Mouse (Mus musculus) regulatory T cell (primary cell): ENCODE results near the gene Rab29.
"Not testable (repeated sequence)": the region's sequence is repeated elsewhere in the genome, so short reads cannot be mapped to it uniquely, and the experiment has no call there.

Source experiments
- in situ Hi-C: fragments of 300-600 bp; cut with MboI, MseI; formaldehyde crosslinking; loops from one replicate; pipeline ENCODE4 v1.15.1; 2025; ENCODE audit warnings: high pct_unique_total_duplicates

Gene Rab29

GRCm38 (mm10) chr1:131867093-131867945, at the start of gene Rab29:
Rab29 (plus strand) TSS chr1:131867224.
- in situ Hi-C loops: no loop called here

GRCm38 (mm10) chr1:131820353-131820752, 46.7 kb upstream of the Rab29 start:
- in situ Hi-C loops: not testable (repeated sequence)

DNA sequence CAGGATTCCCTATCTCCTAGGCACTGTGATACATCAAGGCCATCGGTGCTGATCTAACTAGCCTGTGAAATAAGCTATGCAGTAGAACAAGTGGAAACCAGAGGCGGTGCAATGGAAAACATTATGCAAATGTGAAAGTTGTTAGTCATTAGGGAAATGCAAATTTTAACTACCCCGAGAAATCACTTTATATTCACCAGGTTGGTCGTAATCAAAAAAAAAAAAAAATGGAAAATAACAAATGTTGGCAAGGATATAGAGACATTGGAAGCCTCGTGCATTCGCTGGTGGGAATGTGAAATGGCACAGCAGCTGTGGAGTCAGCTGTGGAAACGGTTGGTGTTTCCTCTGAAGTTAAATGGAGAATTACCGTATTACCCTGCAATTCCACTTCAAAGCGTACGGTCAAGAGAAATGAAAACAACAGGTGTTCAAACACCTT, 46.1 kb upstream of the Rab29 start:
- in situ Hi-C loops: no loop called here

- in situ Hi-C loops: no loop called here
Measured at GRCm38 (mm10) chr1:131822292-131822691, 44.7 kb upstream of the Rab29 start.

DNA sequence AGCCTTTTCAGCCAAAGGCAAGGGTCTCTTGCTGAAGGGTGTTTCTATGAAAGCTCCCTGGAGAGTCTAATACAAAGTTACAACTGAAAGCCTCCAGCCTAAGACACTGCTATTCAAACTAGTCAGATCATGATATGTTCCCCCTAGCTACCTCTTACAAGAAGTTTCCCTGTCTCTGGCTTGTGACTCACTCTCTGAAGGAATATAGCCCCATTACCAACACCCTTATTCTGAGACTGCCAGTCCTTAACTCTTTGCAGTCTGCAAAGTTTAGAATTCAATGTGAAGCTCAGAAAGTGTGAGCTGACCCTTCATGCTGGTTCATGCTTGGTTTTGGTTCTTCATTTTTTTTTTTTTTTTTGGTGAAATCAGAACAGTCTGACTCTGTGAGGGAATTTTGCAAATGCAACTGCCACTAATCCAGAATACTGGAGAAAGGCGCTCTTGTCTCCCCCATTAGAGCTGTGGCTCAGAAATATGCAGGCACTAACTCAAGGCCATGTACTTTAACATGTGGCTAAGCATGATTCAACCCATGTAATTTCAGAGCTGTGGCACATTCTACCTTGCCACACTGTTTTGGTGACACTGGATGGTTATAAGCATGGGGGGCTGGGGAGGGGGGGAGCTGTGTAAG, 44.0 kb upstream of the Rab29 start:
- in situ Hi-C loops: no loop called here

DNA sequence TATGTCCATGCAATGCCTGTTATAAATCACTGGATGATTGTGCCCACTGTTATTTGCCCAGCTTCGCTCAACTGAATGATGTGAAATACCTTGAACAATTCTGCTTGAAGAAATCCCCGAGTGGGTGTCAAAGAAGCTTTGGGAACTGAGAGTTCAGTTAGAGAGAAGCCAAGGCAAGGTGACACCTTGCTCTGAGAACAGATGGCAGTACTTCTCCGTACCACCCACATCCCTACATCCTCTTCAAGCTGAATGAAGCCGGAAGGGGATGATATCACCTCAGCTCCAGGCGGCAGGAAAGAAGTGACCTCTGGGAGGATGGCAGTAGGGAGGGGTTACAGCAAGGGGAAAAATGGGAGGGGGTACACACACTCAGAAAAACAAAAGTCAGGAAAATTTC, 43.5 kb upstream of the Rab29 start:
- in situ Hi-C loops: no loop called here

- in situ Hi-C loops: no loop called here
Measured at GRCm38 (mm10) chr1:131824528-131825181, 42.4 kb upstream of the Rab29 start.

GRCm38 (mm10) chr1:131827207-131827786, 39.7 kb upstream of the Rab29 start, which contains the start of gene Slc41a1:
Slc41a1 (plus strand) TSS chr1:131827493.
- in situ Hi-C loops: no loop called here

GRCm38 (mm10) chr1:131827787-131828258, 39.2 kb upstream of the Rab29 start:
- in situ Hi-C loops: no loop called here

DNA sequence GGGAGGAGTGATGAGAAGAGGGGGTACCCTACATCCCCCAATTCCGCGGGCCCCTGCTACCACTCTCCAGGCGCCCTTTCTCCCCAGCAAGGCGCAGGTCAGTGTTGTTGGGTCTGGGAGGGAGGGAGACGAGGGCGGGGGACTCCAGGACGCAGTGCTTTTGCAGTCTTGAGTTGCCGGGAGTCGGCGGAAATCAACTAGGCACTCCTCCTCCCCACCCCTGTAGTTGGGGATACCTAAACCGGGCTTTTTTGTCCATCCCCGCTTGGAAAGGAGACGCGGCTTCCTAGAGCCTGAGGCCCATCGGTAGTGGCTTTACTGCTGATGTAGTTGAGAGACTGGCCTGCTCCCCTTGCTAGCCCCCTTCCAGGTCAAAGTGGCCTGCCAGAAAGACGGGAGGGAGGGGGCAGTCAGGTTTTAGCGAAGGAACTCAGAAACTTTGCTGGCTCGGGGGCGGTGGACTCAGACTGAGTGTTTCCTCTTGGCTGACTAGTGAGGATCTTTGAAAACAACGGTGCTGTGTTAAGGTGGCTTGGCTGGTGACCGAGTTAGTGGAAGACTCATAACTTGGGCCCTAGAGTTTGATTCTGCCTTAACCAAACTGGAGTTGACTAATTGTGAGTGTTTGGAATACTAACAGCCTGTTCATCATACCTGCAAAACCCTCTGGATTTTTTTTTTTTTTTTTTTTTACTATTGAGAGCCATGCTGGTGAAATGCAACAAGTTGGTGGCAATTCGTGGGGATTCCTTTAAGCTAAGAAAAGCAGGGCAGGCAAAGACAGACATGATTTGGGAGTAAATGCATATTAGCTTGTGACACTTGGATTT, 38.5 kb upstream of the Rab29 start:
- in situ Hi-C loops: no loop called here

DNA sequence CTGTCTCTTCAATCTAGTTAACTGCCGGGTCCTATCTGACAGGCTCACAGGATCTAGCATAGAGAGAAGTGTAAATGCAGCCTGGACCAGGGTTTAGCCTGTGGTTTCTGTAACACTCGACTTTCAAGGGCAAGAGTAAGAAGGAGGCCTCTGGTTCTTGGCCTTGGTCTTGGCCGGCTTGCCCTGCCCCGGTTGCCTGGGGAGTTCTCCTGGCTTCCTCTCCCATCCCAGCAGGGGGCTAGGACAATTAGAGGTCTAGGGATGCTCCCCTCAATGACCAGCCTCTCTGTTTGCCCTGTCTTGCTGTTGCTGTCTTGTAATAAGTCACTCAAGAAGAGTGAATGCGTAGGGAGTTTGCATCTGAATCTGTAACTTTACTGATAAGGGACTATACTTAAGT, 37.7 kb upstream of the Rab29 start:
- in situ Hi-C loops: no loop called here

DNA sequence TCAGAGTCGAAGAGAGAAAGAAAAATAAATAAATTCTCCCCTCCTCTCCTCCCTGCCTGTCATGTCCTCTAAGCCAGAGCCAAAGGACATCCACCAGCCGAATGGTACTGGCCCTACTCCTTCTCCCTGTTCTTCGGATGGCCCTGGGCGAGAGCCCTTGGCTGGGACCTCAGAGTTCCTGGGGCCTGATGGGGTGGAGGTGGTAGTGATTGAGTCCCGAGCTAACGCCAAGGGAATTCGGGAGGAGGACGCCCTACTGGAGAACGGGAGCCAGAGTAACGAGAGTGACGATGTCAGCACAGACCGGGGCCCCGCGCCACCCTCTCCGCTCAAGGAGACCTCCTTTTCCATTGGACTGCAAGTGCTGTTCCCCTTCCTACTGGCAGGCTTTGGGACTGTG, 36.5 kb upstream of the Rab29 start:
- in situ Hi-C loops: no loop called here

DNA sequence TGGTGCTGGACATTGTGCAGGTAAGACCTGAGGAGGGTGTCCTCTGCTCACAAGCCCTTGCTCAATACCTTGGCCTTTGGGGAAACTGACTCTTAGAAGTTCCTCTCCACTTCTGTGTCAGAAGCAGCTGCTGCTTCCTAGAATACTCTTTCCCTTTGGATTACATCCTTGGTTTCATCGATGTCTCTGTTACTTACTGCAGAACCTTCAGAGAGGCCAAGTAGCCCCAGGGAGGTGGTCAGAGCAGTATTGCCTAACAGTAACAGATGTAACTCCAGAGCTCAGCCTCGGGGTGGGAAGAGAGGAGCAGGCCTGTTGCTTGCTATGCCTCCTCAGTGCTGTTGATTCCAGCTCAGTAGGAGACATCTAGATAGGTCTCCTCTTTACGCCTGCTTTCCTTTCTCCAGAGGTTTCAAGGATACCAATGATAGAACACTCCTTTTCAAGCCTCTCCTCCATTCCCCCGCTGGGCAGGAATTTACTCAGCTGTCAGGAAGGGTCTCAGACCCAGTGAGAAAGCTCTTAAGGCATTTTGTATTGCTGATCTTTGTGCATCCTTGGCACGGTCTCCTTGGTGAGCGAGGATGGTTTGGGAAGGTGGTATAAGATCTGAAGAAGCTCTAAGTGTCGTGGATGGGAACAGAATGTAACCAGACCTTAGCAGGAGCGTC, 35.9 kb upstream of the Rab29 start:
- in situ Hi-C loops: no loop called here

DNA sequence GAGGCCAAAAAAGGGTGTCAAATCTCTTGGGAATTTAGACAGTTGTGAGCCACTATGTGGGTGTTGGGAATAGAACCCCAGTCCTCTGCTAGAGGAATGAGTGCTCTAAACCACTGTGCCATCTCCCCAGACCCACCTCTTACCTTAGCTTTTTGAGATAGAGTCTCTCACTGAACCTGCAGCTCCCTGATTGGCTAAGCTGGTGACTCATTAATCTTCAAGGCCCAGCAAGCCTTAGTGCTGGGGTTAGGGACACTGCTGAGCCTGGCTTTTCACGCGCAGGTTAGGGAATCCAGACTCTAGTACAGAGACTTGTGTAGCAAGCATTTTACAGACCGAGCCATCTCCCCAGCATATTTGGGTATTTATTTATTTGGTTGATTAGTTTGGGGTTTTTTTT, 30.0 kb upstream of the Rab29 start:
- in situ Hi-C loops: no loop called here

- in situ Hi-C loops: no loop called here
Measured at GRCm38 (mm10) chr1:131838542-131838941, 28.5 kb upstream of the Rab29 start.

DNA sequence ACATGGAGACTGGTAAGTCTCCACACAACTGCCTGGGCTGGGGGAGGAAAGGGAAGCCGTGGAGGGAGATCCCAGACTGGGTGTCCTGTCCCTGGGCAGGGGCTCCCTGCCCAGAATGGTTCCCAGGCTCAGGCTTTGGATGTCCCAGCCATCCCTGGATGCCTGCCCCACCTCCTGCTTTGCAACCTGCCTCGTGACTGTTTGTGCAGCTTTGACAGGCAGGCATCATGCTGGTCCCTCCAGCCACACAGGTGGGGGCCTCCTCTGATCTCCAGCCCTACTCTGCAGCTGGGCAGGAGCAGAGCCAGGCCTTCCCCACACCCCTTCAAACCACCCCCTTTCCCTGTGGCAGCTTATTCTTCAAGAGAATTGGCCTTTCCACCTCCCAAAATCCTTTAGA, 27.7 kb upstream of the Rab29 start:
- in situ Hi-C loops: no loop called here

DNA sequence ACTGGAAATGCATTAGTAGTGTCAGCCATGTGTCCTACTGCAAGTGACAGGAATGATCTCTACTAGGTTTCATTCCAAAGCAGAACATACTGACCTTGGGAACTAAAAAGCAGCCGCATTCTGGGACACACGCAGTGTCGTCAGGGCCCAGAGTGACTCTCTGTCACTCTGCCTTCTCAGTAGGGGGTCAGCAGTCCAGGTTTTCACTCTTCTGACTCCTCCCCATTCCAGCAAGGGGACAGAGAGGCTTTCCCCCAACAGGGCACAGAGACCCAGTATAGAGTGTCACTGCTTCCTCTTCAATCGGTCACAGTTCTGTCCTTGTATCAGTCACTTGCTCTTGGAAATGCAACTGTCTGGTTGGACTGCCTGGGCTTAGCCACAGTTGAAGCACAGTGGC, 24.8 kb upstream of the Rab29 start:
- in situ Hi-C loops: no loop called here

DNA sequence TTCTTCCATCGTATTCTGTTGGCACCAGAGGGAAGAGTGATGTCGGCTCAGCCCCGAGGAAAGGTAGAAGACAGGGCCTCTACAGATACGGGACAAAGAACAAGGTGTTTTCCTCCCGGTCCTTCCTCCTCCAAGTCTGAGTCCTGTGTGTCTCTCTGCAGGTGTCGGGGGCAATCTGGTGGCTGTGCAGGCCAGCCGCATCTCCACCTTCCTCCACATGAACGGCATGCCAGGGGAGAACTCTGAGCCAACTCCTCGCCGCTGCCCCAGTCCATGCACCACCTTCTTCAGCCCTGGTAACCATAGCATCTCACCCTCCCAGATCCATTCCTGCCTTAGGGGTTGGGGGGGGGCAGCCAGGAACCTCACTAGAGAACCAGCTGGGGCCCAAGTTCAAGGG, 23.3 kb upstream of the Rab29 start:
- in situ Hi-C loops: no loop called here

GRCm38 (mm10) chr1:131844883-131845282, 22.1 kb upstream of the Rab29 start:
- in situ Hi-C loops: no loop called here

DNA sequence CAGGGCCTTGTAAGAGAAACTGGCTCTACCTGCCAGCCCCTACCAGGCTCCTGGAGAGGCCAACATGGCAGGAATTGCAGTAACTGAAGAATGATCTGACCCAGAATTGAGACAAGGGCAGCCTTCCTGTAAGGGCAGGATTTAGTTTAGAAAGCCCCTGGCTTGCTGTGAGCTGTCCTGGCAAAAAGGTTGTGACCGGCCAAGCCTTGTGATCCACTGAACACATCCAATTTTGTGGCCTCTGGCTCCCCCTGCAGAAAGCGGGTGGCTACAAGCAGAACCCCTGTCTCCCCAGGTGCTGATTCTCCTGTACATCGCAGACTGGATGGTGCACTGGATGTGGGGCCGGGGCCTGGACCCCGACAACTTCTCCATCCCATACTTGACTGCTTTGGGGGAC, 20.8 kb upstream of the Rab29 start:
- in situ Hi-C loops: no loop called here

DNA sequence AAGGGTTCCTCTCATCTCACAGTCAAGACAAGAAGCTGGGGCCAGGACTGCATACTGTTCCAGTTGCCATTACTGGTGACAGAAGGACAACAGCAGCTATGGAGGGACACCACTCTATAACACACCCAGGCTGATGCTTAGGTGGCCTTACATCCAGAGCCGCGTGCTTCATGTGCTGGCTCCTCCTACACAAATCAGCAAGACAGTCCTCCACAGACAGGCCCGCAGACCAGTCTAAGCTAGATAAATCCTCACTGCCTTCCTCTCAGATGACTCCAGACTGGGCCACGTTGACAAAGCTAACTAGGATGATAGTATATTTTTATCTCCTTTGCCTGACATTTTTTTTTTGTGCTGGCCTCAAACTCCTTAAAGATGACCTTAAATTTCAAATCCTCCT, 5.2 kb upstream of the Rab29 start:
- in situ Hi-C loops: no loop called here
